Mouse (Mus musculus): ENCODE measurements at regions not wholly inside any gene's neighbourhood (a gene's known extent, or its start where the extent isn't known, plus 50 kb on each side); places are given as distances from the start of the nearest gene placed in this dataset.

- no peak for TF ChIP-seq POLR2A (IDR thresholded peaks at IDR 0.05; ENCODE audit: borderline replicate concordance, extremely low read depth, low read depth, low read length)
- no peak for TF ChIP-seq CTCF (IDR thresholded peaks at IDR 0.05; ENCODE audit: insufficient read depth, low read length)
Measured at GRCm38 (mm10) chr3:9146481-9146880, 463.4 kb downstream of the Zfp704 start.
